Mouse (Mus musculus) 3T3-L1 (cell line): ENCODE data around the gene Kcnj10.

Source experiments
- DNase-seq: peaks from one replicate; pipeline ENCODE4 v3.0.0-alpha.2; 2015; ENCODE audit warnings: low read depth, low spot score

Gene Kcnj10

GRCm38 (mm10) chr1:172311921-172312767, 28.9 kb upstream of the Kcnj10 start:
- DNase-seq = peak; percentile 84

GRCm38 (mm10) chr1:172312768-172313561, 28.0 kb upstream of the Kcnj10 start:
- peak; percentile 35 for DNase-seq

- DNase-seq = peak; percentile 87
These were observed 27.2 kb upstream of the Kcnj10 start for GRCm38 (mm10) chr1:172313613-172314411.

GRCm38 (mm10) chr1:172314911-172315310, 26.1 kb upstream of the Kcnj10 start:
- DNase-seq = no peak

GRCm38 (mm10) chr1:172317431-172317830, 23.6 kb upstream of the Kcnj10 start:
- no peak for DNase-seq

- DNase-seq = no peak
These were observed 23.1 kb upstream of the Kcnj10 start for GRCm38 (mm10) chr1:172317946-172318345.

- DNase-seq = no peak
These were observed 22.5 kb upstream of the Kcnj10 start for GRCm38 (mm10) chr1:172318424-172319035.

- DNase-seq = no peak
These were observed 21.7 kb upstream of the Kcnj10 start for GRCm38 (mm10) chr1:172319346-172319745.

- no peak for DNase-seq
These were observed 21.0 kb upstream of the Kcnj10 start for GRCm38 (mm10) chr1:172319921-172320411.

- no peak for DNase-seq
These were observed 18.3 kb upstream of the Kcnj10 start for GRCm38 (mm10) chr1:172322725-172323124.

- DNase-seq = no peak
These were observed 17.7 kb upstream of the Kcnj10 start for GRCm38 (mm10) chr1:172323298-172323697.

GRCm38 (mm10) chr1:172323801-172324359, 17.1 kb upstream of the Kcnj10 start:
- no peak for DNase-seq

GRCm38 (mm10) chr1:172324725-172325124, 16.3 kb upstream of the Kcnj10 start:
- DNase-seq = peak; percentile 91

- no peak for DNase-seq
These were observed 15.1 kb upstream of the Kcnj10 start for GRCm38 (mm10) chr1:172325680-172326535.

- DNase-seq = no peak
These were observed 14.3 kb upstream of the Kcnj10 start for GRCm38 (mm10) chr1:172326684-172327083.

GRCm38 (mm10) chr1:172327206-172328001, 13.6 kb upstream of the Kcnj10 start:
- DNase-seq = no peak

GRCm38 (mm10) chr1:172328041-172328440, 13.0 kb upstream of the Kcnj10 start:
- DNase-seq = no peak

GRCm38 (mm10) chr1:172328461-172328860, 12.5 kb upstream of the Kcnj10 start:
- DNase-seq = no peak

GRCm38 (mm10) chr1:172329131-172329530, 11.9 kb upstream of the Kcnj10 start, which contains the start of gene Kcnj9:
Gene Kcnj9 (minus strand): TSS chr1:172329318.
- DNase-seq = no peak
